Mouse (Mus musculus) CD4-positive, CD25-positive, alpha-beta regulatory T cell, adult 2 months (primary cell): ENCODE data around the gene Izumo2.

ENCODE experiments used
- DNase-seq: peaks from one replicate; pipeline ENCODE4 v3.0.0-alpha.2; 2012; ENCODE audit warnings: low read depth, low spot score

The Izumo2 gene

DNA sequence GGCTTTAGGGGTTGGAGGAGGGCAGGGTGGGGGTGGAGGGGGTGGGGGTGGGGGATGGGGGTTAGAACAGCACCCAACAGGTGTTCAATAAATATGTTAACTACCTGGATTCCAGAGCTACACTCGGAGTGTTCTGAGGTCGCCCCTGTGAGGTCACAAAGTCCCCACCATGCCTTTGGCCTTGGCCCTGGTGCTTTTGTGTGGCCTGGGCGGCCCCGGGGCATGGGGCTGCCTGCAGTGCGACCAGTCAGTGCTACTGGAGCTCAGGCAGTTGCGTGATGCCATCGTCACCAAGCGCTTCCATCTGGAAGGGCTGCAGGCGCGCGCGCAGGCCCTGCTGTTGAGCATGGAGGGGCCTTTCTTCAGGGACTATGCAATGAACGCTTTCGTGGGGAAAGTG lies at the start of gene Izumo2:
Izumo2 (plus strand) TSS at position 169 of the 400 bp plus-strand sequence.
- no peak for DNase-seq

- no peak for DNase-seq
Measured at GRCm38 (mm10) chr7:44661219-44661618, 47.3 kb upstream of the Izumo2 start.

- no peak for DNase-seq
Measured at GRCm38 (mm10) chr7:44662168-44662567, 46.4 kb upstream of the Izumo2 start.

- no peak for DNase-seq
Measured at GRCm38 (mm10) chr7:44662569-44662968, 46.0 kb upstream of the Izumo2 start.

DNA sequence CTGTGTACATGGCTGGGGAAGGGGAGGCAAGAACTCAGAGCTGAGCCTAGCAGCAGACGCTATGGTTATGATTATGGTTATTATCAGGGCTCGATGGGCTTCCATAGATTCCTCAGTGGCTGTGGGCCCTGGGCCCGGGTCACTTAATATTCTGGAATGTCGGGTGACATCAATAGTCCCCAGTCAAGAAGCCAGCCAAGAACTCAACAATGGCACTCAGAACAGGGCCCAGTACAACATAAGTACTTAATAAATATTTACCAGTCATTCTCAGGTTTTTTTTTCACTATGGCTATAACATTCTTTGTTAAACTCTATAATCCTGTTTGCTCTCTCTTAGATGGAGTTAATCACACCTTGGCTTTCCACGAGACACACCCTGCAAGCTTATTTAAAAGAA lies 45.0 kb upstream of the Izumo2 start:
- no peak for DNase-seq

DNA sequence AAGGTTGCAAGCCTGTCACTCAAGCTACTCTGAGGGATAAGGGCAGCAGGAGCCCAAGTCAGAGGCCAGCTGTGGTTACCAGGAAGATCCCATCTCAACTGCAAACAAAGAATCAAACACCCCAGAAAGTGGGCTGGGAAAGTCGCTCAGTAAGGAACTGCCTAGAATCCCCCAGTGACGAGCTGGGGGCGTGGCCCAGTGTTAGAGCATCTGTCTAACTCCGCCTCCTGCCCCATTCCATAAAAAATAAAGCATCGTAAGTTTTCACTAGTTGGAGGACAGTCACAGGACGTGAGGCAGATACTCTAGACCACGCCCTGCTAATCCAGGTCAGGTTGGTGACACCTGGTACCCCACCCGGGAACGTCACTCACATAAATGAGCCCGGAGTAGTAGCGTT lies 43.8 kb upstream of the Izumo2 start:
- DNase-seq = no peak

DNA sequence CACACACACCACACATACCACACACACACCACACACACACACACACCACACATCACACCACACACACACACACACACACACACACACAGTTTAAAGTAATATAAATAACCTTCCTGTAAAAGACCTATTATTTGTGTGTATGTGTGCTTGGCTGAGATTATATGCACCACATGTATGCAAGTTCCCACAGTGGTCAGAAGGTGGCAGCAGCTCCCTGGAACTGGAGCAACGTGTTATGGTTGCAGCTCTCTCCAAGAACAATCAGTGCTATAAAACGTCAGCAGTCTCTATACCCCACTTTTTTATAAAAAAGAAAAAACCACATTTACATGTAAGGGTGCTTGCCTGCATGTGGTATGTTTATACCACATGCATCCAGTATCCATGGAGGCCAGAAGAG lies 42.1 kb upstream of the Izumo2 start:
- DNase-seq = no peak

DNA sequence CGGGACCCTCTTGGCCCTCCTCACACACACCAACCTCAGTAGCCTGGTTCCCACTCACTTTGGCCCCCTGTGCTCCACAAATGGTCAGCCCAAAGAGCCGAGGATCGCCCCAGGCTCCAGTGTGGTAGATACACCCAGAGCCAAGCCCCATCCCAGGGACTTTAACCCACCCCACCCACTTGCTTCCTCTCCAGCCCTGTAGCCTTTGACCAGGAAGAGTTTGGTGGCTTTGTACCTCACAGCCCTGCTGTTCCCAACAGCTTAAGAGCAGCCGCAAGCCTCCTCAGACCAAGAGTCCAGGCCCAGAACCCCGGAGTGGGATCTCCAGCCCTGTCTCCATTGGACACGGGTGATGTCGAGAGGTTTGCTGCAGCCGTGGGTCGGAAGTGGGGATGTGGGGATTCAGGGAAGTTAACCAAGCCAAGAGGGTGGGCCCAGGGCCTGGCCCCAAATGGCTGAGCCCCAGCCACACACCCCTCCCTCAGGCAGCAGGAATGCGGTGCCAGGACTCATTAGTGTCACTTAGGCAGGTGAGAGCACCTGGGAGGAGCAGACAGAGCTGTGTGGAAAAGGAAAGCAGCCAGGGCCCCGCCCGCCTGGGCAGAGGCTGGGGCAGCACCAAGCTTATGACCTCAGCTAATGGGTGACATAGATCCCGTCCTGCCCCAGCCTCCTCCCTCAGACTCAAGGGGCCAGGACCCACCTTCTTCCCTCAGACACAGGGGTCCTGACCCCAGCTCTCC lies 40.4 kb upstream of the Izumo2 start:
- DNase-seq = no peak

DNA sequence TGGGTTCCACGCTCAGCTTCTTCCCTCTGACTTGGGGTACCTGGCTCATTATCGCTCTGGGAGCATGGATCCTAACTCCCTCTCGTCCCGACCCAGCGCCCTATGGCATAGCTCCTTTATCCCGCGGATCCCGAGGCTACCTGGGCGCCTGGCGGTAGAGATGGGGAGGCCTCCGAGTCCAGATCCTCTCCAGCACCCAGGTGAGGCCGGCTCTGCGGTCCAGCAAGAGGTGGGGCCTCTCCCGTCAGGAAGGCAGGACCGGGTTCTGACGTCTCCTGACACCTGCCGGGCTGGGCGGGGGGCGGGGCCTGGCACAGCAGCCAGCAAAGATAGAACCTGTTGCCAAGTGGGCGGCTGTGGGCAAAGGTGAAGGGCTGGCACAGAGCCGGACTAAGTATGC lies 39.4 kb upstream of the Izumo2 start:
- no peak for DNase-seq

DNA sequence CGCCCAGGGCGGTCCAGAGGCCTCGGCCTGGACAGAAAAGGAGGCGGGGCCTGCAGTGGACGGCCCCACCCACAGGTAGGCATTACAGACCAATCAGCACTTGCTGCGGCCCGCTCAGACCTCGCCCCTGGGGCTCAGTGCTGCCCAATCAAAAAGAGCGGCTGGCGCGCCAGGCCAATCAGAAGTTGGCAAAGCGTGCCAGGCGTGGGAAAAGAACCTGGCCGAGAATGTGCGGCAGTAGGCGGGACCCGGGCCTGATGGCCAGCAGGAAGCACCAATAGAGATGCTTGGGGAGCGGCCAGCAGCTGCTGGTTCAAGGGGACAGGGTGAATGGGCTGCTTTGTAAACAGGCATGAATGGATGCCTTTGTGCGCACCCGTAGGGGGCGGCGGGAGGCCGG lies 37.7 kb upstream of the Izumo2 start, which contains the start of gene Myh14:
Myh14 (minus strand) TSS at position 41 of the 400 bp plus-strand sequence.
- DNase-seq = peak; percentile 2

DNA sequence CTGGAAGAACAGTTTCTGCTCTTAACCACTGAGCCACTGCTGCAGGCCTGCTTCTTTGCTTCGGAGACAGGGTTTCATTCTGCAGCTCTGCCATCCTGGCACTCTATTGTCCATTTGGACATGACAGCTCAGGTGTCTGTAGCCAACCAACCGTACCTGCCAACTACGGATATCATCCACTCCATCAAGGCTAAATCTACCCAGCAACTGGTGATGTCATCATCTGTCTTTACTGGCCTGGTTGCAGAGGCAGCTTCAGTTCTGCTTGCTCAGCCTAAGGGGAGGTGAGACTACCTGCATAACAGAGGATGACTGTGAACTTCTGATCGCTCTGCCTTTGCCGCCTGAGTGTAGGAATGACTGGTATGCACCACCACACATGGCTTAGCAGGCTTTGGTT lies 36.3 kb upstream of the Izumo2 start:
- DNase-seq = peak; percentile 13

- no peak for DNase-seq
Measured at GRCm38 (mm10) chr7:44674511-44674910, 34.0 kb upstream of the Izumo2 start.

DNA sequence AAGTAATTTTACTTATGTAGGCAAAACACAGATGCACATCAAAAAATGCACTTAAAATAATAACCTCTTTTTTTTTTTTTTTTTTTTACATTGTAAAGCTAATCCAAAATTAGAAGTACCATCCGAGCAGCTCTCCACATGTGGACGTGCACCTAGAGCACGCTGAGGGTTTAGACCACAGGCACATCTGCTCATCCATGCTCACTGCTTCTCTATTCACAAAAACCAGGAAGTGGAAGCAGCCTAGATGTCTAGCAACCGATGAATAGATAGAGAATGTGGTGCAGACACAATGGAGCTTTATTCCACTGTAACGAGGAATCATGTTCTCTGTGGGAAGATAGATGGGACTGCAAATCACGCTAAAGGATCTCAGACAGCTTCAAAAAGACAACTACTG lies 33.4 kb upstream of the Izumo2 start:
- DNase-seq = no peak

DNA sequence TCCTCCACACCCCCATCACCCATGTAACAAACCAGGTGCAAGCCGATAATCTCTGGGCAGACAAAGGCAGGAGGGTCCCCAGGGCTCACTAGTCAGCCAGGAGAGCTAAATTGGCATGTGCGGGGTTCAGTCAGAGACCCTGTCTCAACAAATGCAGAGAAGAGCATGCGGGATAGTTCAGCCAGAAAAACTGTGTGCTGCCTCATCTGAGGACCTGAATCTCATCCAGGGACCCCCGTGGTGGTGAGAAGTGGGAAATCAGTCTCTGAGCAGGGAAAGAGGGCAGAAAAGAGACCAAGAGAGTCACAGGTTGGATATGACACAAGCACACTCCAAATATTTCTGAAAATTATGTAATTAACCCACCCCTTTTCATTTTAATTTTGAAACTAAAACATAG lies 32.4 kb upstream of the Izumo2 start:
- DNase-seq = no peak

DNA sequence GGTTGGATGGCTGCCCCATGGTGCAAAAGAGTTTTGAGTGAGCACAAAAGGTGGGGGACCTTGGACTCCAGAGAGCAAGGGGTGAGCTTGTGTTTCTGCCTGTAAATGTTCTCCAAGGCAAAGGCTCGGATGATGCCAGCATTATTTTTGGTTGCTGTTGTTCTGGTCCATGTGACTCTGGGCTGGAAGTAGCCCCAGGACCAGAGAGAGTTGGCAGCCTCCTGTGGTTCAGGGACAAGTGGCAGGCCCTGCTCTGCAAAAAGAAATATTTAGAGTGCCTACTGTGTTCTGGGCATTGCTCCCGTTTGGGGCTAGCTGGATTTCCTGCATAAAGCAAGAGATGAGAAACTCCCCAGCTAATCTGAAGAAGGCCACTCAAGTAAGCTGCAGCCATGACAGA lies 31.9 kb upstream of the Izumo2 start:
- DNase-seq = no peak

GRCm38 (mm10) chr7:44683656-44684055 lies 24.9 kb upstream of the Izumo2 start:
- no peak for DNase-seq

DNA sequence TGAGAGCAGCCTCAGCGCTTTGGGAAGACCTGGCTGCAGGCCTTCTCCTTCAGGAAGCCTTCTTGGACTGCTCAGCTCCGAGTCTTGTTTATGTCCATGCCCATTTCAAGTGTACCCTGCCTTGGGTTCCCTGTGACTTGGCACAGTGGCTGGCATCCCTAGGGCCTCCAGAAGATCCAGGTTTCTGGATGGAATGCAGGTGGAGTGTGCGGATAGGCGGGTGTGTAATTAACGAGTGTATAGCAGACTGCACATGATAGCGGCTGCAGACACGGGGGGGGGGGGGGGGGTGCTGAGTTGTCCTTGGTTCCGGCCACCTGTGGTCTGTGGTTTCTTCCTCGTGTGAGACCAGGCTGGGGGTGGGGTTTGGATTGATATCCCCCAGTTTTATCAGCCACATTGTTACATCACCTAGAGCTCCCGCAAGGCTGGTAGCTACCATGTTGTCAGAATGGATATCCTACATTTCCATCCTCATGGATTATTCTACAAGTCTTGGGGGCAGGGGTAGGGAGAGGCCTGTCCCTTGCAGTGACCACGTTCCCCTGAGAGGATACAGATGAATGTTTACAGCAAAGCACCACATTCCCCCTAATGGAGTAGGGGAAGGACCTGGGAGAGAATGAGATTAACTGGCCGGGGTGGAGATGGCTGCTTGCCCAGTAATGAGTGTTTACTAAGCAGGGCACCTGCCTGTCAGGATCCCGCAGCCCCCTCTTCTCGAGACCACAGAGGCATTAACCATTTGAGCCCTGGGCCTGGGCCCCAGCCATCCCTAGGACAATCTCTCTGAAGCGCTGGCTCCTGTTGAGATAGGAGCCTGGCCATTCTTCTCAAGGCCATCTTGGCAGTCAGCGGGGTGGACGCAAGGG lies 22.8 kb upstream of the Izumo2 start:
- DNase-seq = no peak

- no peak for DNase-seq
Measured at GRCm38 (mm10) chr7:44688890-44689289, 19.7 kb upstream of the Izumo2 start.

- DNase-seq = no peak
Measured at GRCm38 (mm10) chr7:44689331-44689730, 19.2 kb upstream of the Izumo2 start.

GRCm38 (mm10) chr7:44693427-44694175 lies 14.9 kb upstream of the Izumo2 start:
- DNase-seq = no peak

DNA sequence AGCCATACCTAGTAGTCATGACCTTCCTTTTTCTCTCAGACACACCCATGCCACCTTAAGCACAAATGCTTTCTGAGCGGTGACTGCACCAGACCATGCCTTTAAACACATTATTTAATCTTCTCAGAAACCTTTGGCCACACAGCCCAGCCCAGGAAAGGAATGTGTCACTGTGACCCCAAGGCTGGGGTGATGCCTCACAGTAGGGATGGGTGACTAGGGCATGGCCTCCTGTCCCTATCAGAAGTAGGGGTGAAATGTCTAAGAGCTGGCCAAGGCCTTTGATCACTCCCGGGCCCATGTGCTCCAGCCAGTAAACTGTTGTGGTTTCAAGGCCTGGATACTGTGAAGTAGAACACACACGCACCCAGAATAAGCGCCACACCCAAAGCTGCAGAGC lies 13.3 kb upstream of the Izumo2 start:
- no peak for DNase-seq

DNA sequence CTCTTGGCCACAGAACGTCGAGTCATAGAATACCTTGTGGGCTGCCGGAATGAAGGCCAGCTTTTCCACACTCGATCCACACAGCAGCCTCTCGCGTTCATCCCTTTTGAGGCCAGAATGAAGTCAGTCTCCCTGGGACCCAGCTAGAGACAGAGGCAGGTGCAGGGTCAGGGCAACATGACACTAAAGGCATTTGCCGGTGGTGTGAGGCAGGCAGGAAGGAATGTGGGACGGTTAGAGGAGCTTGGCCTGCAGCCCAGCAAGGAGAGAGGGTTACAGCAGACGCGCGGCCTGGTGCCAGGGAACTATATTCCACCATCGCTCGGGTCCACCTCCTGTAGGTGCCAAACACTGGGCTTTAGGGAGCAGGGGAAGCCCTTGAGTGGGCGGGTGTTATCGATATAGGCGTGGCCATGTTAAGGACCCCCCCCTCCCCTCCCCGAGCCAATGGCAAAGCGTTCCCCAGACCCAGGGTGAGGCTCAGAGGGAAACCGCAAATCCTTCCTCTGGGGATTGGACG lies 11.3 kb upstream of the Izumo2 start:
- DNase-seq = no peak
